27 mouse cellular contexts compared by ENCODE assay signal in the genomic region with DNA sequence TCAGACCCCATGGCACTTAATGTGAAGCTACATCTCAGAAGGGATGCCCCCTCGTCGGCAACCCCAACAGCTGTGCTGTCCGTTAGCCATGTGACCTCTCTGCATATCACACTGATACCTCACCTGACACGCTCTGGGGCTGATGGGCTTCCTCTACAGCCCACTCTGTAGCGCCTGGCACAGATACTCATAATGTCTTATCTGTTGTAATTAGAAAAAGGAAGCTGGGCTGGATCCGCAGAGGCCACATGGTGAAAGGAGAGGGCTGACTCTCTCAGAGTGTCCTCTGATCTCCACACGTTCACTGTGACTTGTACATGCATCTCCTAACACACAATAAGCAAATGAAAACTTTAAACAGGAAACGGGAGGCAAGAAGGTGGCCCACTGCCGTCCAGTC.
DNase-seq lines count a peak whose midpoint lies in the region; ATAC-seq and TF ChIP-seq lines count a peak whose summit lies in the region.
"Had no signal": no experiment of that assay in that cellular context is flagged by ENCODE, and none has a peak within 500 bp of the region (broad histone marks: within the 10 kb centered on the region; RNA-seq: fewer than 3 reads in every experiment).

No protein-coding gene starts in this region.

- no peaks in the 10 kb centered on the region for H3K4me1 ChIP-seq in kidney, adult 2 months (ENCODE audit: control insufficient read depth, insufficient read depth, low read length)
- H3K4me1 ChIP-seq in G1E (ENCODE audit: insufficient read depth, low read depth, low read length) = peaks cover 17% of the 10 kb centered on the region
- H3K4me1 ChIP-seq: forebrain, embryonic 10.5 days; forebrain, embryonic 13.5 days; hindbrain, embryonic 10.5 days; hindbrain, embryonic 13.5 days had no signal

- TF ChIP-seq POLR2A in kidney, adult 2 months (IDR thresholded peaks at IDR 0.05; ENCODE audit: low read depth, low read length) = no peak

- H3K27ac ChIP-seq in kidney, adult 2 months (ENCODE audit: insufficient read depth, low read depth, low read length) = no peak overlapping the region
- H3K27ac ChIP-seq: forebrain, embryonic 10.5 days; forebrain, embryonic 13.5 days; heart, embryonic 15.5 days; hindbrain, embryonic 10.5 days; hindbrain, embryonic 13.5 days; hindbrain, postnatal 0 days had no signal

- no peaks in the 10 kb centered on the region for H3K27me3 ChIP-seq in kidney, adult 2 months (replicated peaks; ENCODE audit: control insufficient read depth, insufficient read depth, low read length)
- no peaks in the 10 kb centered on the region; the same call in 1 of the 2 replicates for H3K27me3 ChIP-seq in G1E (ENCODE audit: insufficient read depth, low read length)
- H3K27me3 ChIP-seq: CH12.LX; forebrain, embryonic 13.5 days; heart, embryonic 12.5 days; heart, embryonic 15.5 days; hindbrain, embryonic 13.5 days had no signal

- ATAC-seq in G1E (ENCODE audit: extremely low read depth, insufficient number of reproducible peaks, low FRiP score, poor library complexity, severe bottlenecking) = no peak
- peak; percentile 34; the same call in 1 of the 2 replicates for ATAC-seq in megakaryocyte-erythroid progenitor cell, adult 5-6 weeks (replicated peaks; ENCODE audit: low FRiP score, low TSS enrichment, poor library complexity, severe bottlenecking)
- ATAC-seq: forebrain, embryonic 13.5 days; forebrain, embryonic 16.5 days; hindbrain, postnatal 0 days; inflammation-experienced regulatory T-cells, adult 6 months had no signal

- 71% methylated on average over 9 of the region's 9 CpGs for WGBS in kidney, adult 2 months

- H3K4me3 ChIP-seq in kidney, adult 2 months (ENCODE audit: insufficient read depth, low read depth, low read length) = no peak overlapping the region
- no peak overlapping the region for H3K4me3 ChIP-seq in G1E (ENCODE audit: low read depth, low read length)
- H3K4me3 ChIP-seq: forebrain, embryonic 10.5 days; forebrain, embryonic 13.5 days; heart, embryonic 12.5 days; heart, embryonic 15.5 days; hindbrain, embryonic 10.5 days; hindbrain, embryonic 13.5 days had no signal

- H3K9me3 ChIP-seq in G1E (replicated peaks) = no peaks in the 10 kb centered on the region
- H3K9me3 ChIP-seq: forebrain, embryonic 10.5 days; forebrain, embryonic 13.5 days; heart, embryonic 12.5 days; heart, embryonic 15.5 days; hindbrain, embryonic 10.5 days; hindbrain, embryonic 13.5 days had no signal

- peak; percentile 12 for DNase-seq in kidney, adult 18-20 months
- no peak for DNase-seq in kidney, adult 2 months
- DNase-seq in G1E (ENCODE audit: low spot score) = peak; percentile 2
- DNase-seq in MEL-GATA-1-ER (ENCODE audit: extremely low read depth, low read depth) = peak; percentile 76
- DNase-seq in spleen, postnatal 10 days (ENCODE audit: low spot score in 2 of 2) = no peak
- no peak for DNase-seq in retina, embryonic 14.5 days (ENCODE audit: low spot score)
- DNase-seq: adrenal gland, adult 2 months; B cell, adult 2 months; cerebellum, adult 11 months; cerebellum, adult 2 months; cerebellum, adult 9-11 months; cerebellum, postnatal 25 days; gastrocnemius, postnatal 10 days; gastrocnemius, postnatal 36 days; heart, postnatal 10 days; heart, postnatal 36 days had no signal

- no peak for TF ChIP-seq CTCF in kidney, adult 2 months (conservative IDR thresholded peaks at IDR 0.05; ENCODE audit: insufficient read depth, insufficient read length, low read depth, low read length)
- no peak for TF ChIP-seq CTCF in G1E (IDR thresholded peaks at IDR 0.05; ENCODE audit: low read depth, low read length)

- no peaks in the 10 kb centered on the region for H3K36me3 ChIP-seq in kidney, adult 2 months (ENCODE audit: control insufficient read depth, insufficient read depth, low read length)
- H3K36me3 ChIP-seq in G1E (replicated peaks) = no peaks in the 10 kb centered on the region
- H3K36me3 ChIP-seq: forebrain, embryonic 10.5 days; heart, embryonic 12.5 days; heart, embryonic 15.5 days; hindbrain, embryonic 10.5 days; hindbrain, embryonic 13.5 days had no signal

Comparison
In these comparisons a context has a peak if more than half of its experiments do, and no peak if none do; other contexts are left out.
1. DNase-seq: peak in kidney, adult 18-20 months (single experiment), G1E (single experiment) and MEL-GATA-1-ER (single experiment); none in kidney, adult 2 months (single experiment), spleen, postnatal 10 days (0 of 2) and retina, embryonic 14.5 days (single experiment).